Mouse (Mus musculus): Measurements from ENCODE around the gene Zfp629. TPM values are rescaled to one million over a fixed set of nuclear protein-coding genes. Genes with fewer than 3 reads are reported as not detected.

The Zfp629 gene
- polyA plus RNA-seq, 1 experiment from 2014 or later, result 15.0 TPM

GRCm38 (mm10) chr7:127611011-127611410 is 4.6 kb downstream of the Zfp629 start:
- no peaks in the 10 kb centered on the region for H3K9me3 ChIP-seq (ENCODE audit: control insufficient read depth, low read length)
- no peak overlapping the region for H3K4me2 ChIP-seq (ENCODE audit: low read length)
- no peak overlapping the region for H3K9ac ChIP-seq (ENCODE audit: low read depth, low read length)
- H3K4me3 ChIP-seq (ENCODE audit: low read length), result no peak overlapping the region
- WGBS, result 97% methylated on average over 29 of the region's 29 CpGs
- peaks cover 9% of the 10 kb centered on the region for H3K4me1 ChIP-seq (ENCODE audit: control insufficient read depth, insufficient read depth, low read depth, low read length)
- H3K27me3 ChIP-seq (replicated peaks; ENCODE audit: control insufficient read depth, insufficient read depth, low read length), result no peaks in the 10 kb centered on the region
- H3K27ac ChIP-seq (ENCODE audit: low read depth, low read length), result no peak overlapping the region
- H3K36me3 ChIP-seq (ENCODE audit: control insufficient read depth, insufficient read depth, low read length), result peaks cover 37% of the 10 kb centered on the region
- ATAC-seq, result no peak

GRCm38 (mm10) chr7:127607150-127607549 is 8.4 kb downstream of the Zfp629 start:
- Histone ChIP-seq H3K27ac (ENCODE audit: low read depth, low read length) (no peak overlapping the region), H3K4me2 (ENCODE audit: low read length) (no peak overlapping the region), H3K27me3 (replicated peaks; ENCODE audit: control insufficient read depth, insufficient read depth, low read length) (no peaks in the 10 kb centered on the region), H3K36me3 (ENCODE audit: control insufficient read depth, insufficient read depth, low read length) (peaks cover 50% of the 10 kb centered on the region), H3K4me1 (ENCODE audit: control insufficient read depth, insufficient read depth, low read depth, low read length) (no peaks in the 10 kb centered on the region), H3K9me3 (ENCODE audit: control insufficient read depth, low read length) (no peaks in the 10 kb centered on the region), H3K4me3 (ENCODE audit: low read length) (no peak overlapping the region), H3K9ac (ENCODE audit: low read depth, low read length) (no peak overlapping the region)
- 81% methylated on average over 6 of the region's 6 CpGs for WGBS
- no peak for ATAC-seq

- WGBS, result 92% methylated on average over 10 of the region's 10 CpGs
- no peak for ATAC-seq
Observed at GRCm38 (mm10) chr7:127604256-127604655, 11.3 kb downstream of the Zfp629 start.

GRCm38 (mm10) chr7:127602903-127603302 is 12.7 kb downstream of the Zfp629 start:
- ATAC-seq, result no peak
- Histone ChIP-seq H3K4me2 (ENCODE audit: low read length) (no peak overlapping the region), H3K4me3 (ENCODE audit: low read length) (no peak overlapping the region), H3K27me3 (replicated peaks; ENCODE audit: control insufficient read depth, insufficient read depth, low read length) (no peaks in the 10 kb centered on the region), H3K36me3 (ENCODE audit: control insufficient read depth, insufficient read depth, low read length) (peaks cover 39% of the 10 kb centered on the region), H3K27ac (ENCODE audit: low read depth, low read length) (no peak overlapping the region), H3K9ac (ENCODE audit: low read depth, low read length) (no peak overlapping the region), H3K4me1 (ENCODE audit: control insufficient read depth, insufficient read depth, low read depth, low read length) (no peaks in the 10 kb centered on the region), H3K9me3 (ENCODE audit: control insufficient read depth, low read length) (no peaks in the 10 kb centered on the region)
- WGBS, result 91% methylated on average over 2 of the region's 2 CpGs

More at GRCm38 (mm10) chr7:127604256-127604655, 11.3 kb downstream of the Zfp629 start:
- Histone ChIP-seq H3K4me3 (ENCODE audit: low read length) (no peak overlapping the region), H3K36me3 (ENCODE audit: control insufficient read depth, insufficient read depth, low read length) (peaks cover 39% of the 10 kb centered on the region), H3K9me3 (ENCODE audit: control insufficient read depth, low read length) (no peaks in the 10 kb centered on the region), H3K27ac (ENCODE audit: low read depth, low read length) (no peak overlapping the region), H3K9ac (ENCODE audit: low read depth, low read length) (no peak overlapping the region), H3K27me3 (replicated peaks; ENCODE audit: control insufficient read depth, insufficient read depth, low read length) (no peaks in the 10 kb centered on the region), H3K4me1 (ENCODE audit: control insufficient read depth, insufficient read depth, low read depth, low read length) (no peaks in the 10 kb centered on the region), H3K4me2 (ENCODE audit: low read length) (no peak overlapping the region)

GRCm38 (mm10) chr7:127601735-127602134 is 13.9 kb downstream of the Zfp629 start:
- no peaks in the 10 kb centered on the region for H3K4me1 ChIP-seq (ENCODE audit: control insufficient read depth, insufficient read depth, low read depth, low read length)
- WGBS, result 79% methylated on average over 4 of the region's 4 CpGs
- no peak overlapping the region for H3K27ac ChIP-seq (ENCODE audit: low read depth, low read length)
- H3K9ac ChIP-seq (ENCODE audit: low read depth, low read length), result no peak overlapping the region
- peaks cover 48% of the 10 kb centered on the region for H3K36me3 ChIP-seq (ENCODE audit: control insufficient read depth, insufficient read depth, low read length)
- H3K27me3 ChIP-seq (replicated peaks; ENCODE audit: control insufficient read depth, insufficient read depth, low read length), result no peaks in the 10 kb centered on the region
- H3K4me3 ChIP-seq (ENCODE audit: low read length), result no peak overlapping the region
- no peak for ATAC-seq
- H3K9me3 ChIP-seq (ENCODE audit: control insufficient read depth, low read length), result no peaks in the 10 kb centered on the region
- H3K4me2 ChIP-seq (ENCODE audit: low read length), result no peak overlapping the region

GRCm38 (mm10) chr7:127600612-127601011 is 15.0 kb downstream of the Zfp629 start:
- 91% methylated on average over 7 of the region's 7 CpGs for WGBS
- Histone ChIP-seq H3K4me3 (ENCODE audit: low read length) (no peak overlapping the region), H3K4me2 (ENCODE audit: low read length) (no peak overlapping the region), H3K9me3 (ENCODE audit: control insufficient read depth, low read length) (no peaks in the 10 kb centered on the region), H3K27me3 (replicated peaks; ENCODE audit: control insufficient read depth, insufficient read depth, low read length) (no peaks in the 10 kb centered on the region), H3K27ac (ENCODE audit: low read depth, low read length) (no peak overlapping the region), H3K9ac (ENCODE audit: low read depth, low read length) (no peak overlapping the region), H3K4me1 (ENCODE audit: control insufficient read depth, insufficient read depth, low read depth, low read length) (no peaks in the 10 kb centered on the region), H3K36me3 (ENCODE audit: control insufficient read depth, insufficient read depth, low read length) (peaks cover 59% of the 10 kb centered on the region)
- no peak for ATAC-seq

- no peak overlapping the region for H3K9ac ChIP-seq (ENCODE audit: low read depth, low read length)
- no peak for ATAC-seq
- no peaks in the 10 kb centered on the region for H3K9me3 ChIP-seq (ENCODE audit: control insufficient read depth, low read length)
- H3K4me3 ChIP-seq (ENCODE audit: low read length), result no peak overlapping the region
- WGBS, result 98% methylated on average over 17 of the region's 17 CpGs
- no peaks in the 10 kb centered on the region for H3K27me3 ChIP-seq (replicated peaks; ENCODE audit: control insufficient read depth, insufficient read depth, low read length)
- H3K4me2 ChIP-seq (ENCODE audit: low read length), result no peak overlapping the region
- H3K27ac ChIP-seq (ENCODE audit: low read depth, low read length), result no peak overlapping the region
- H3K4me1 ChIP-seq (ENCODE audit: control insufficient read depth, insufficient read depth, low read depth, low read length), result no peaks in the 10 kb centered on the region
- H3K36me3 ChIP-seq (ENCODE audit: control insufficient read depth, insufficient read depth, low read length), result peaks cover 76% of the 10 kb centered on the region
Observed at GRCm38 (mm10) chr7:127596747-127597146, 18.9 kb downstream of the Zfp629 start.

- no peak overlapping the region for H3K27ac ChIP-seq (ENCODE audit: low read depth, low read length)
- H3K4me3 ChIP-seq (ENCODE audit: low read length), result no peak overlapping the region
- no peak for ATAC-seq
- no peak overlapping the region for H3K4me2 ChIP-seq (ENCODE audit: low read length)
- H3K9ac ChIP-seq (ENCODE audit: low read depth, low read length), result no peak overlapping the region
- no peaks in the 10 kb centered on the region for H3K27me3 ChIP-seq (replicated peaks; ENCODE audit: control insufficient read depth, insufficient read depth, low read length)
- peaks cover 62% of the 10 kb centered on the region for H3K36me3 ChIP-seq (ENCODE audit: control insufficient read depth, insufficient read depth, low read length)
- H3K9me3 ChIP-seq (ENCODE audit: control insufficient read depth, low read length), result no peaks in the 10 kb centered on the region
- 92% methylated on average over 14 of the region's 14 CpGs for WGBS
- H3K4me1 ChIP-seq (ENCODE audit: control insufficient read depth, insufficient read depth, low read depth, low read length), result peaks cover 8% of the 10 kb centered on the region
Observed at GRCm38 (mm10) chr7:127592575-127592974, 23.0 kb downstream of the Zfp629 start.

- 89% methylated on average over 10 of the region's 10 CpGs for WGBS
- Histone ChIP-seq H3K4me1 (ENCODE audit: control insufficient read depth, insufficient read depth, low read depth, low read length) (peaks cover 13% of the 10 kb centered on the region), H3K9me3 (ENCODE audit: control insufficient read depth, low read length) (no peaks in the 10 kb centered on the region), H3K9ac (ENCODE audit: low read depth, low read length) (no peak overlapping the region), H3K4me3 (ENCODE audit: low read length) (no peak overlapping the region), H3K36me3 (ENCODE audit: control insufficient read depth, insufficient read depth, low read length) (peaks cover 48% of the 10 kb centered on the region), H3K27me3 (replicated peaks; ENCODE audit: control insufficient read depth, insufficient read depth, low read length) (no peaks in the 10 kb centered on the region), H3K27ac (ENCODE audit: low read depth, low read length) (no peak overlapping the region), H3K4me2 (ENCODE audit: low read length) (no peak overlapping the region)
- ATAC-seq, result no peak
Observed at GRCm38 (mm10) chr7:127591108-127591507, 24.5 kb downstream of the Zfp629 start.

- H3K9me3 ChIP-seq (ENCODE audit: control insufficient read depth, low read length), result no peaks in the 10 kb centered on the region
Observed at GRCm38 (mm10) chr7:127589637-127590036, 26.0 kb downstream of the Zfp629 start.

More at GRCm38 (mm10) chr7:127589637-127590036, 26.0 kb downstream of the Zfp629 start:
- Histone ChIP-seq H3K4me1 (ENCODE audit: control insufficient read depth, insufficient read depth, low read depth, low read length) (peaks cover 13% of the 10 kb centered on the region), H3K9ac (ENCODE audit: low read depth, low read length) (no peak overlapping the region), H3K36me3 (ENCODE audit: control insufficient read depth, insufficient read depth, low read length) (peaks cover 34% of the 10 kb centered on the region), H3K27me3 (replicated peaks; ENCODE audit: control insufficient read depth, insufficient read depth, low read length) (no peaks in the 10 kb centered on the region), H3K27ac (ENCODE audit: low read depth, low read length) (no peak overlapping the region), H3K4me3 (ENCODE audit: low read length) (no peak overlapping the region), H3K4me2 (ENCODE audit: low read length) (peak overlapping the region; percentile 76)
- 93% methylated on average over 9 of the region's 9 CpGs for WGBS
- ATAC-seq, result no peak

All from hindbrain, embryonic 16.5 days (tissue).